Mouse (Mus musculus) erythroblast, adult 5-6 weeks (primary cell): Measurements from ENCODE around the gene Ermap. TPM values are rescaled to one million over a fixed set of nuclear protein-coding genes. Genes with fewer than 3 reads are reported as not detected.

ENCODE experiments used
- ATAC-seq: replicated peaks from 2 replicates; pipeline ENCODE4 v1.8.0; 2016; ENCODE audit warnings: moderate number of reproducible peaks, mild to moderate bottlenecking, moderate TSS enrichment, inconsistent platforms; ENCODE audit not compliant: poor library complexity, low FRiP score, severe bottlenecking
- total RNA-seq, 2 experiments: library from RNA; stranded (forward) in 1 of 2; stranded (reverse) in 1 of 2; fragments of 150-400 nt in 1 of 2; fragments of 200-764, 138-1000 nt in 1 of 2; gene quantifications; 2 replicates each; pipeline versions ENCODE4 v1.2.3 to v1.2.4; 2015 to 2017; ENCODE audit warnings: low replicate concordance in 2 of 2

Ermap gene
- total RNA-seq, 2 experiments from 2014 or later, result 938 to 1,195 TPM

- no peak for ATAC-seq
Measured at GRCm38 (mm10) chr4:119142230-119142871, 47.5 kb downstream of the Ermap start.

GRCm38 (mm10) chr4:119141191-119141590, 48.6 kb downstream of the Ermap start:
- no peak for ATAC-seq

GRCm38 (mm10) chr4:119140126-119140525, 49.7 kb downstream of the Ermap start:
- ATAC-seq, result peak; percentile 54; the same call in 1 of the 2 replicates

- no peak for ATAC-seq
Measured at GRCm38 (mm10) chr4:119138776-119139175, 51.0 kb downstream of the Ermap start.

- ATAC-seq, result no peak
Measured at GRCm38 (mm10) chr4:119138171-119138570, 51.6 kb downstream of the Ermap start.

- ATAC-seq, result no peak
Measured at GRCm38 (mm10) chr4:119137313-119137712, 52.5 kb downstream of the Ermap start.

- ATAC-seq, result no peak
Measured at GRCm38 (mm10) chr4:119133860-119134259, 56.0 kb downstream of the Ermap start.

GRCm38 (mm10) chr4:119133306-119133705, 56.5 kb downstream of the Ermap start:
- no peak for ATAC-seq

GRCm38 (mm10) chr4:119131189-119131910, 58.5 kb downstream of the Ermap start:
- ATAC-seq, result no peak

GRCm38 (mm10) chr4:119129096-119129495, 60.7 kb downstream of the Ermap start:
- ATAC-seq, result no peak

GRCm38 (mm10) chr4:119128547-119128946, 61.3 kb downstream of the Ermap start:
- ATAC-seq, result no peak

- no peak for ATAC-seq
Measured at GRCm38 (mm10) chr4:119127229-119127628, 62.6 kb downstream of the Ermap start.

- no peak for ATAC-seq
Measured at GRCm38 (mm10) chr4:119125577-119126270, 64.1 kb downstream of the Ermap start.

Other genes starting within 250 kb of the Ermap start
- gene Lao1, start 228.4 kb downstream of the Ermap start, total RNA-seq (2015; ENCODE audit: low replicate concordance), result not detected in 2 replicates
- gene Lao1, start 228.4 kb downstream of the Ermap start, total RNA-seq (2017; ENCODE audit: low replicate concordance), result not detected in 2 replicates
- gene Slc2a1, start 81.3 kb downstream of the Ermap start, total RNA-seq (2015; ENCODE audit: low replicate concordance), result 0.38 and 2.7 TPM in 2 replicates
- gene Slc2a1, start 81.3 kb downstream of the Ermap start, total RNA-seq (2017; ENCODE audit: low replicate concordance), result 1.1 and 1.4 TPM in 2 replicates
- 2.3 and 4.2 TPM in 2 replicates for gene Zfp691, start 15.8 kb downstream of the Ermap start, total RNA-seq (2015; ENCODE audit: low replicate concordance)
- 3.1 and 4.0 TPM in 2 replicates for gene Zfp691, start 15.8 kb downstream of the Ermap start, total RNA-seq (2017; ENCODE audit: low replicate concordance)
- gene Svbp, start 5.3 kb upstream of the Ermap start, total RNA-seq (2015; ENCODE audit: low replicate concordance), result 21.7 and 32.1 TPM in 2 replicates
- 36.0 and 124 TPM in 2 replicates for gene Svbp, start 5.3 kb upstream of the Ermap start, total RNA-seq (2017; ENCODE audit: low replicate concordance)
- gene Tmem269, start 28.2 kb upstream of the Ermap start, total RNA-seq (2015; ENCODE audit: low replicate concordance), result not detected in 2 replicates
- not detected in 2 replicates for gene Tmem269, start 28.2 kb upstream of the Ermap start, total RNA-seq (2017; ENCODE audit: low replicate concordance)
- gene AU022252, start 42.7 kb upstream of the Ermap start, total RNA-seq (2015; ENCODE audit: low replicate concordance), result 0.84 and 0.96 TPM in 2 replicates
- gene AU022252, start 42.7 kb upstream of the Ermap start, total RNA-seq (2017; ENCODE audit: low replicate concordance), result 1.3 and 1.4 TPM in 2 replicates
- 1.5 and 4.2 TPM in 2 replicates for gene P3h1, start 42.9 kb upstream of the Ermap start, total RNA-seq (2015; ENCODE audit: low replicate concordance)
- 1.8 and 2.9 TPM in 2 replicates for gene P3h1, start 42.9 kb upstream of the Ermap start, total RNA-seq (2017; ENCODE audit: low replicate concordance)
- not detected in 2 replicates for gene Cldn19, start 65.4 kb upstream of the Ermap start, total RNA-seq (2015; ENCODE audit: low replicate concordance)
- gene Cldn19, start 65.4 kb upstream of the Ermap start, total RNA-seq (2017; ENCODE audit: low replicate concordance), result not detected in 2 replicates
- gene Ybx1, start 104.6 kb upstream of the Ermap start, total RNA-seq (2015; ENCODE audit: low replicate concordance), result 270 and 329 TPM in 2 replicates
- 221 and 268 TPM in 2 replicates for gene Ybx1, start 104.6 kb upstream of the Ermap start, total RNA-seq (2017; ENCODE audit: low replicate concordance)
- 12.1 and 21.7 TPM in 2 replicates for gene Ppih, start 130.5 kb upstream of the Ermap start, total RNA-seq (2015; ENCODE audit: low replicate concordance)
- 32.9 and 35.6 TPM in 2 replicates for gene Ppih, start 130.5 kb upstream of the Ermap start, total RNA-seq (2017; ENCODE audit: low replicate concordance)
- gene Ccdc30, start 225.5 kb upstream of the Ermap start, total RNA-seq (2015; ENCODE audit: low replicate concordance), result not detected in 2 replicates
- gene Ccdc30, start 225.5 kb upstream of the Ermap start, total RNA-seq (2017; ENCODE audit: low replicate concordance), result not detected in 2 replicates
- gene Ppcs, start 232.4 kb upstream of the Ermap start, total RNA-seq (2015; ENCODE audit: low replicate concordance), result 4.2 and 8.1 TPM in 2 replicates
- 2.3 and 7.2 TPM in 2 replicates for gene Ppcs, start 232.4 kb upstream of the Ermap start, total RNA-seq (2017; ENCODE audit: low replicate concordance)
- 2.9 TPM in 1 of 2 replicates, not detected in the other for gene Zmynd12, start 232.8 kb upstream of the Ermap start, total RNA-seq (2015; ENCODE audit: low replicate concordance)
- 0.43 TPM in 1 of 2 replicates, not detected in the other for gene Zmynd12, start 232.8 kb upstream of the Ermap start, total RNA-seq (2017; ENCODE audit: low replicate concordance)